In genomic region chr6:135584782-135585181, GRCm38 (mm10) we compare ENCODE assay signal across 18 mouse cellular contexts.
"Had no signal": no experiment of that assay in that cellular context is flagged by ENCODE, and none has a peak within 500 bp of the region (broad histone marks: within the 10 kb centered on the region; RNA-seq: fewer than 3 reads in every experiment).

No protein-coding gene starts in this region.

- H3K27ac ChIP-seq: liver, embryonic 13.5 days; midbrain, embryonic 12.5 days; neural tube, embryonic 12.5 days; stomach, postnatal 0 days had no signal

- H3K36me3 ChIP-seq: liver, embryonic 13.5 days; midbrain, embryonic 12.5 days; neural tube, embryonic 12.5 days had no signal

- DNase-seq: kidney, adult 2 months; kidney, postnatal 10 days; kidney, postnatal 4 days; left cerebral cortex, postnatal 4 days; liver, embryonic 13.5 days; lung, adult 2 months; lung, postnatal 14 days; lung, postnatal 4 days; right cerebral cortex, adult 18-20 months; right cerebral cortex, postnatal 14 days; right cerebral cortex, postnatal 4 days; thymus, adult 2 months; thymus, postnatal 14 days; thymus, postnatal 4 days had no signal

- H3K4me3 ChIP-seq: liver, embryonic 13.5 days; midbrain, embryonic 12.5 days; neural tube, embryonic 12.5 days had no signal

- ATAC-seq: intestine, postnatal 0 days had no signal

- H3K9me3 ChIP-seq: liver, embryonic 13.5 days; midbrain, embryonic 12.5 days; neural tube, embryonic 12.5 days had no signal

- H3K4me1 ChIP-seq: liver, embryonic 13.5 days; midbrain, embryonic 12.5 days; neural tube, embryonic 12.5 days had no signal

- H3K27me3 ChIP-seq: liver, embryonic 13.5 days; midbrain, embryonic 12.5 days; neural tube, embryonic 12.5 days had no signal

- H3K4me2 ChIP-seq: liver, embryonic 13.5 days; midbrain, embryonic 12.5 days; neural tube, embryonic 12.5 days had no signal

- H3K9ac ChIP-seq: liver, embryonic 13.5 days; midbrain, embryonic 12.5 days; neural tube, embryonic 12.5 days had no signal
